24 mouse cellular contexts compared by ENCODE assay signal in the genomic region with DNA sequence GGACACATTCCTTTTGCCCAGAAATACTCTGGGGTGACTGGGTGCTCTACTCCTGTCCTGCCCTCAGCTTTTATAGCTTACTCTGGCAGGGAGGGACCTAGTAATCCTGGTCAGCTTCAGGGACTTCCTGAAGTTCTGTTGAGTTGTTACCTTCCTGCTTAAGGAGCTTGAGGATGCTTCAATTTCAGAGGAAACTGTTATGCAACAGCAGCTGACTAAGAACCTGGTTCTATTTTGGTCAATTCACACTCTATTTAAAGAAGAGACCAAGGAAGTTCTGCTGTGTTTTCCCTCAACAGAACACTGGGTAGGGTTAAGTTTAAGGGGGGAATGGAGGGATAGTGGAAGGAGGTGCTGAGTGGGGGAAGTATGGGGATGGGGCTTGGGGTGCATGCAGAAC. TPM values are rescaled to one million over a fixed set of nuclear protein-coding genes. Genes with fewer than 3 reads are reported as not detected.
DNase-seq lines count a peak whose midpoint lies in the region; ATAC-seq lines count a peak whose summit lies in the region.
"Had no signal": no experiment of that assay in that cellular context is flagged by ENCODE, and none has a peak within 500 bp of the region (broad histone marks: within the 10 kb centered on the region; RNA-seq: fewer than 3 reads in every experiment).

No protein-coding gene starts in this region.

- peak; percentile 55 for ATAC-seq in frontal cortex, adult (ENCODE audit: low TSS enrichment)
- no peak for ATAC-seq in CD4-positive, CD25-positive, alpha-beta regulatory T cell, adult 4 months
- ATAC-seq: activated CD4-positive, CD25-positive, alpha-beta regulatory T cell, adult 4 months; Patski had no signal

- no peak for DNase-seq in frontal cortex, postnatal 10 days (ENCODE audit: low spot score in 2 of 2)
- peak; percentile 53 for DNase-seq in 416B (ENCODE audit: low read depth)
- DNase-seq in brain, adult 2 months (ENCODE audit: low read depth, low spot score) = peak; percentile 75
- DNase-seq in gastrocnemius, postnatal 10 days = no peak
- DNase-seq: adrenal gland, adult 2 months; adrenal gland, adult 8-10 months; adrenal gland, postnatal 10 days; adrenal gland, postnatal 14 days; adrenal gland, postnatal 25 days; adrenal gland, postnatal 36 days; B cell, adult 2 months; cerebellum, adult 11 months; cerebellum, adult 11-12 months; cerebellum, adult 18-20 months; cerebellum, adult 2 months; cerebellum, adult 8-10 months; cerebellum, adult 9-10 months had no signal

RNA-seq across cellular contexts. Expression of a gene that starts 19.5 kb away (rescaled TPM):
- polyA plus RNA-seq in CD4-positive, CD25-positive, alpha-beta regulatory T cell, adult 4 months (2017; shearing (Covaris generic)) = not detected
- 1 to 10 TPM; 3.0 TPM for total RNA-seq in gastrocnemius, postnatal 10 days (2021)
- polyA plus RNA-seq: activated CD4-positive, CD25-positive, alpha-beta regulatory T cell, adult 4 months had no signal

RNA-seq across cellular contexts. Expression of a gene that starts 50.0 kb away (rescaled TPM):
- polyA plus RNA-seq in CD4-positive, CD25-positive, alpha-beta regulatory T cell, adult 4 months (2017; shearing (Covaris generic)) = 100 to 1,000 TPM; 177 to 185 TPM
- total RNA-seq in gastrocnemius, postnatal 10 days (2021) = 100 to 1,000 TPM; 278 to 336 TPM

RNA-seq across cellular contexts. Expression of a gene that starts 50.0 kb away (rescaled TPM):
- polyA plus RNA-seq in CD4-positive, CD25-positive, alpha-beta regulatory T cell, adult 4 months (2017; shearing (Covaris generic)) = not detected
- not detected for total RNA-seq in gastrocnemius, postnatal 10 days (2021)
- total RNA-seq: adrenal gland, adult 2 months; adrenal gland, postnatal 10 days; adrenal gland, postnatal 14 days; adrenal gland, postnatal 25 days; adrenal gland, postnatal 4 days; ES-E14 had no signal
- polyA plus RNA-seq: activated CD4-positive, CD25-positive, alpha-beta regulatory T cell, adult 4 months; adrenal gland, adult 2 months; G1E had no signal

Comparison
In these comparisons a context has a peak if more than half of its experiments do, and no peak if none do; other contexts are left out.
1. DNase-seq: peak in 416B (single experiment) and brain, adult 2 months (single experiment); none in frontal cortex, postnatal 10 days (0 of 2) and gastrocnemius, postnatal 10 days (single experiment).